Comparison of ENCODE assay signal across 8 mouse cellular contexts in the genomic region with DNA sequence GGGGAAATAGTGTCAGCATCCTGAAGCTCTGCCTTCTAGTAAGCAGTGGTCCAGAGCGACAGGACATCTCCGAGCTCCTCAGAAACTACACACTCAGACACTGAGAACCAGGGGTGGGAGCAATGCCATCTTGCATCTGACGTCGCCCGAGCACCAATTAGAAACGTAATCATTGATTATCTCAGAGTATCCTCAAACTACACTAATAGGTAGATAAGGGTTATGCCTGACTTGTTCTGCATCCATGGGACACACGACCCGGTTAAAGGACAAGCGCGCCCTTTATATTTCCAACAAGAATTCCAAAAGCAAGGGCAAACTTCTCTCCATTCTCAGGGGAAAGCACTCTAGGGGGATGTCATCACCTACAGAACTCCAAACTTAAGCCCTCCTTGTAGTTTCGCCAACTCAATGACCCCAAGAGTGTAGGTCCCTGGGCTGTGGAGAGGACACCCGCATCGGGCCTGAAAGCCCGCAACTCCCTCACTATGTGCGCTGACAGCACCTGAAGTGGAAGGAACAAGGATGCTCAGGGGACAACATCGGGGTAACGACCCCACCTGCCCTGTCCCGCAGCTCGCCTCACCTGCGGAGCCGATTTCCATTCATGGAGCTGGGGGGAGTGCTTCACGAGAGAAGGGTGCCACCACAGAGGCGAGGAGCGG. TPM values are rescaled to one million over a fixed set of nuclear protein-coding genes. Genes with fewer than 3 reads are reported as not detected.
DNase-seq lines count a peak whose midpoint lies in the region; ATAC-seq and TF ChIP-seq lines count a peak whose summit lies in the region.

No protein-coding gene starts in this region.

- H3K79me3 ChIP-seq in C2C12 (ENCODE audit: low read depth): peaks cover 25% of the 10 kb centered on the region

- H3K79me2 ChIP-seq in C2C12 (ENCODE audit: control insufficient read depth, insufficient read depth): peaks cover 52% of the 10 kb centered on the region

- no peaks in the 10 kb centered on the region for H3K4me1 ChIP-seq in cerebellum, adult 2 months (ENCODE audit: control insufficient read depth, insufficient read depth, low read length)
- 0 out of 2 replicates have a peak, but pooled peaks cover 4% of the 10 kb centered on the region for H3K4me1 ChIP-seq in embryonic facial prominence, embryonic 14.5 days (ENCODE audit: control insufficient read depth, insufficient read depth, low read length)
- no peaks in the 10 kb centered on the region; the same call in 1 of the 2 replicates for H3K4me1 ChIP-seq in intestine, embryonic 15.5 days (replicated peaks)

- DNase-seq in cerebellum, adult 2 months: no peak
- no peak for DNase-seq in cerebellum, postnatal 36 days
- DNase-seq in embryonic facial prominence, embryonic 14.5 days (ENCODE audit: low spot score): no peak
- DNase-seq in layer of hippocampus, adult 11-12 months (ENCODE audit: low spot score): no peak

- peak overlapping the region; percentile 95 for H3K4me3 ChIP-seq in cerebellum, adult 2 months (replicated peaks; ENCODE audit: insufficient read depth, low read depth, low read length)
- peak overlapping the region; percentile 96 for H3K4me3 ChIP-seq in C2C12 (ENCODE audit: insufficient read depth, poor library complexity, severe bottlenecking)
- peak overlapping the region; percentile 91 for H3K4me3 ChIP-seq in embryonic facial prominence, embryonic 14.5 days (ENCODE audit: low read depth, low read length)
- H3K4me3 ChIP-seq in intestine, embryonic 15.5 days (replicated peaks): peak overlapping the region; percentile 79

- WGBS in cerebellum, adult 2 months: under 1% methylated on average over 24 of the region's 24 CpGs
- WGBS in embryonic facial prominence, embryonic 14.5 days: 2% methylated on average over 24 of the region's 24 CpGs
- 2% methylated on average over 24 of the region's 24 CpGs for WGBS in intestine, embryonic 15.5 days

- no peaks in the 10 kb centered on the region for H3K9me3 ChIP-seq in embryonic facial prominence, embryonic 14.5 days (ENCODE audit: control insufficient read depth, low read length)
- no peaks in the 10 kb centered on the region for H3K9me3 ChIP-seq in intestine, embryonic 15.5 days

- H3K4me2 ChIP-seq in embryonic facial prominence, embryonic 14.5 days (ENCODE audit: low read depth, low read length): peak overlapping the region; percentile 90
- H3K4me2 ChIP-seq in intestine, embryonic 15.5 days (replicated peaks): peak overlapping the region; percentile 73

- H3K36me3 ChIP-seq in C2C12 (ENCODE audit: control insufficient read depth, insufficient read depth): no peaks in the 10 kb centered on the region
- H3K36me3 ChIP-seq in embryonic facial prominence, embryonic 14.5 days (ENCODE audit: control insufficient read depth, insufficient read depth, low read length): no peaks in the 10 kb centered on the region
- no peaks in the 10 kb centered on the region for H3K36me3 ChIP-seq in intestine, embryonic 15.5 days

- H3ac ChIP-seq in C2C12 (ENCODE audit: control insufficient read depth, insufficient read length, low read depth): peak overlapping the region; percentile 72

- peak overlapping the region; percentile 50 for H3K27ac ChIP-seq in cerebellum, adult 2 months (ENCODE audit: insufficient read depth, low read length)
- H3K27ac ChIP-seq in embryonic facial prominence, embryonic 14.5 days (replicated peaks; ENCODE audit: low read depth, low read length): peak overlapping the region; percentile 84
- peak overlapping the region; percentile 83 for H3K27ac ChIP-seq in intestine, embryonic 15.5 days

- peak; percentile 37 for ATAC-seq in embryonic facial prominence, embryonic 14.5 days (ENCODE audit: low read depth)
- ATAC-seq in intestine, embryonic 15.5 days: no peak; the same call in 1 of the 2 replicates
- 0 out of 2 replicates have a peak, but pooled peaks have one; percentile 10 for ATAC-seq in monocyte, adult 5-6 weeks (replicated peaks; ENCODE audit: insufficient number of reproducible peaks, low FRiP score, low TSS enrichment, poor library complexity, severe bottlenecking)
- ATAC-seq in cerebellum, adult (ENCODE audit: insufficient number of reproducible peaks, low FRiP score, low TSS enrichment): no peak; the same call in none of the 2 replicates

- no peak for TF ChIP-seq POLR2A in cerebellum, adult 2 months (IDR thresholded peaks at IDR 0.05; ENCODE audit: borderline replicate concordance, insufficient read depth, low read length)

- TF ChIP-seq CTCF in cerebellum, adult 2 months (IDR thresholded peaks at IDR 0.05; ENCODE audit: borderline replicate concordance, insufficient read depth, low read depth, low read length): no peak
- no peak for TF ChIP-seq CTCF in C2C12 (IDR thresholded peaks at IDR 0.05; ENCODE audit: control insufficient read depth, insufficient read depth, insufficient read length)

- H3K27me3 ChIP-seq in cerebellum, adult 2 months (ENCODE audit: control insufficient read depth, insufficient read depth, low read length): no peaks in the 10 kb centered on the region
- no peaks in the 10 kb centered on the region for H3K27me3 ChIP-seq in C2C12 (ENCODE audit: control insufficient read depth, insufficient read depth, insufficient read length)
- H3K27me3 ChIP-seq in embryonic facial prominence, embryonic 14.5 days (replicated peaks; ENCODE audit: control insufficient read depth, insufficient read depth, low read length): no peaks in the 10 kb centered on the region
- no peaks in the 10 kb centered on the region for H3K27me3 ChIP-seq in intestine, embryonic 15.5 days (replicated peaks)

- H3K9ac ChIP-seq in embryonic facial prominence, embryonic 14.5 days (ENCODE audit: low read depth, low read length): peak overlapping the region; percentile 93
- peak overlapping the region; percentile 79 for H3K9ac ChIP-seq in intestine, embryonic 15.5 days

TF ChIP-seq in C2C12, 6 proteins besides CTCF, POLR2A, EP300 and RAD21:
- no peak for TF ChIP-seq USF1 (IDR thresholded peaks at IDR 0.05; ENCODE audit: low read depth)
- no peak for TF ChIP-seq MYOD1 (IDR thresholded peaks at IDR 0.05; ENCODE audit: control insufficient read depth, insufficient read length, low read depth)
- TF ChIP-seq FOSL1 (IDR thresholded peaks at IDR 0.05; ENCODE audit: insufficient read depth, low read length, poor library complexity, severe bottlenecking): no peak
- TF ChIP-seq MYOG (IDR thresholded peaks at IDR 0.05; ENCODE audit: control insufficient read depth, extremely low read depth, insufficient read length): no peak
- no peak for TF ChIP-seq CEBPB (IDR thresholded peaks at IDR 0.05; ENCODE audit: low read depth)
- TF ChIP-seq MAX (IDR thresholded peaks at IDR 0.05): no peak

RNA-seq across cellular contexts. Expression of a gene that starts 0.5 kb away (rescaled TPM):
- polyA plus RNA-seq in cerebellum, adult 2 months (2012; rRNA removed): 13.3 and 14.5 TPM in 2 replicates
- 5.2 TPM for polyA plus RNA-seq in C2C12 (2012; fragmentation: generic; extraction: Trizol)
- 11.9 and 12.9 TPM in 2 replicates for polyA plus RNA-seq in embryonic facial prominence, embryonic 14.5 days (2014; fragmentation: Nextera tagmentation; extraction: Ambion mirVana)
- polyA plus RNA-seq in intestine, embryonic 15.5 days (2015; fragmentation: Nextera tagmentation; extraction: Ambion mirVana): 10.3 and 10.4 TPM in 2 replicates
- total RNA-seq in monocyte, adult 5-6 weeks (2017): 3.9 to 11.1 TPM (median 6.4 TPM) in 3 replicates

RNA-seq across cellular contexts. Expression of a gene that starts 39.6 kb away (rescaled TPM):
- 37.0 and 38.1 TPM in 2 replicates for polyA plus RNA-seq in cerebellum, adult 2 months (2012; rRNA removed)
- 9.2 TPM for polyA plus RNA-seq in C2C12 (2012; fragmentation: generic; extraction: Trizol)
- polyA plus RNA-seq in embryonic facial prominence, embryonic 14.5 days (2014; fragmentation: Nextera tagmentation; extraction: Ambion mirVana): 6.9 and 7.0 TPM in 2 replicates
- polyA plus RNA-seq in intestine, embryonic 15.5 days (2015; fragmentation: Nextera tagmentation; extraction: Ambion mirVana): 3.5 and 4.5 TPM in 2 replicates
- total RNA-seq in monocyte, adult 5-6 weeks (2017): 10.7 to 25.3 TPM (median 18.5 TPM) in 3 replicates

Comparison
In these comparisons a context has a peak if more than half of its experiments do, and no peak if none do; other contexts are left out.
1. ATAC-seq: peak in embryonic facial prominence, embryonic 14.5 days (single experiment) and monocyte, adult 5-6 weeks (single experiment); none in intestine, embryonic 15.5 days (single experiment) and cerebellum, adult (single experiment).
2. Peak in every context shown above with its lines, with median percentiles within 50 percentile points of each other: H3K27ac ChIP-seq and H3K4me3 ChIP-seq.